Mouse (Mus musculus): ENCODE measurements at regions not wholly inside any gene's neighbourhood (a gene's known extent, or its start where the extent isn't known, plus 50 kb on each side); places are given as distances from the start of the nearest gene placed in this dataset.

- Histone ChIP-seq H3K4me1 (replicated peaks) (no peaks in the 10 kb centered on the region), H3K4me2 (no peak overlapping the region), H3K9me3 (no peaks in the 10 kb centered on the region), H3K27me3 (no peaks in the 10 kb centered on the region), H3K9ac (no peak overlapping the region), H3K27ac (replicated peaks) (no peak overlapping the region), H3K4me3 (no peak overlapping the region), H3K36me3 (no peaks in the 10 kb centered on the region)
- 93% methylated on average over 1 of the region's 1 CpGs for WGBS
- no peak for ATAC-seq (ENCODE audit: low FRiP score, low read depth)
Measured at GRCm38 (mm10) chr2:45903350-45903749, 786.2 kb upstream of the Zeb2 start.

- no peaks in the 10 kb centered on the region for H3K27me3 ChIP-seq
- 93% methylated on average over 4 of the region's 4 CpGs for WGBS
- ATAC-seq (ENCODE audit: low FRiP score, low read depth): no peak
Measured at GRCm38 (mm10) chr2:45901892-45902291, 784.7 kb upstream of the Zeb2 start.

GRCm38 (mm10) chr2:45884680-45885079, 767.5 kb upstream of the Zeb2 start:
- ATAC-seq (ENCODE audit: low FRiP score, low read depth): no peak
- Histone ChIP-seq H3K27me3 (no peaks in the 10 kb centered on the region), H3K4me3 (no peak overlapping the region), H3K27ac (replicated peaks) (no peak overlapping the region), H3K4me2 (no peak overlapping the region), H3K36me3 (no peaks in the 10 kb centered on the region), H3K9me3 (no peaks in the 10 kb centered on the region), H3K4me1 (replicated peaks) (no peaks in the 10 kb centered on the region), H3K9ac (no peak overlapping the region)
- 93% methylated on average over 3 of the region's 3 CpGs for WGBS

More at GRCm38 (mm10) chr2:45901892-45902291, 784.7 kb upstream of the Zeb2 start:
- Histone ChIP-seq H3K4me1 (replicated peaks) (no peaks in the 10 kb centered on the region), H3K36me3 (no peaks in the 10 kb centered on the region), H3K27ac (replicated peaks) (no peak overlapping the region), H3K4me3 (no peak overlapping the region), H3K9me3 (no peaks in the 10 kb centered on the region), H3K9ac (no peak overlapping the region), H3K4me2 (no peak overlapping the region)

- no peaks in the 10 kb centered on the region for H3K4me1 ChIP-seq (replicated peaks)
- no peak for ATAC-seq (ENCODE audit: low FRiP score, low read depth)
- no peaks in the 10 kb centered on the region for H3K36me3 ChIP-seq
- H3K4me3 ChIP-seq: no peak overlapping the region
- no peak overlapping the region for H3K4me2 ChIP-seq
- no peaks in the 10 kb centered on the region for H3K27me3 ChIP-seq
- no peaks in the 10 kb centered on the region for H3K9me3 ChIP-seq
- no peak overlapping the region for H3K9ac ChIP-seq
- H3K27ac ChIP-seq (replicated peaks): no peak overlapping the region
Measured at GRCm38 (mm10) chr2:45878656-45879055, 761.5 kb upstream of the Zeb2 start.

- no peak overlapping the region for H3K4me2 ChIP-seq
- H3K9me3 ChIP-seq: no peaks in the 10 kb centered on the region
- no peaks in the 10 kb centered on the region for H3K27me3 ChIP-seq
- H3K27ac ChIP-seq (replicated peaks): no peak overlapping the region
- no peak overlapping the region for H3K9ac ChIP-seq
- no peak overlapping the region for H3K4me3 ChIP-seq
- H3K36me3 ChIP-seq: no peaks in the 10 kb centered on the region
- 70% methylated on average over 4 of the region's 4 CpGs for WGBS
- no peak for ATAC-seq (ENCODE audit: low FRiP score, low read depth)
- H3K4me1 ChIP-seq (replicated peaks): no peaks in the 10 kb centered on the region
Measured at GRCm38 (mm10) chr2:45859901-45860331, 742.7 kb upstream of the Zeb2 start.

GRCm38 (mm10) chr2:45859445-45859844, 742.2 kb upstream of the Zeb2 start:
- no peak overlapping the region for H3K4me2 ChIP-seq
- H3K36me3 ChIP-seq: no peaks in the 10 kb centered on the region
- H3K4me1 ChIP-seq (replicated peaks): no peaks in the 10 kb centered on the region
- H3K27me3 ChIP-seq: no peaks in the 10 kb centered on the region
- no peak overlapping the region for H3K27ac ChIP-seq (replicated peaks)
- no peaks in the 10 kb centered on the region for H3K9me3 ChIP-seq
- no peak for ATAC-seq (ENCODE audit: low FRiP score, low read depth)
- no peak overlapping the region for H3K9ac ChIP-seq
- 90% methylated on average over 6 of the region's 6 CpGs for WGBS
- no peak overlapping the region for H3K4me3 ChIP-seq

- ATAC-seq (ENCODE audit: low FRiP score, low read depth): no peak
- H3K4me2 ChIP-seq: no peak overlapping the region
- no peaks in the 10 kb centered on the region for H3K36me3 ChIP-seq
- WGBS: 89% methylated on average over 6 of the region's 6 CpGs
- no peak overlapping the region for H3K9ac ChIP-seq
- no peaks in the 10 kb centered on the region for H3K27me3 ChIP-seq
- no peaks in the 10 kb centered on the region for H3K4me1 ChIP-seq (replicated peaks)
- no peaks in the 10 kb centered on the region for H3K9me3 ChIP-seq
- no peak overlapping the region for H3K27ac ChIP-seq (replicated peaks)
- no peak overlapping the region for H3K4me3 ChIP-seq
Measured at GRCm38 (mm10) chr2:45850018-45850605, 732.9 kb upstream of the Zeb2 start.

GRCm38 (mm10) chr2:45840389-45840788, 723.2 kb upstream of the Zeb2 start:
- no peak for ATAC-seq (ENCODE audit: low FRiP score, low read depth)
- H3K27me3 ChIP-seq: no peaks in the 10 kb centered on the region
- H3K9me3 ChIP-seq: no peaks in the 10 kb centered on the region
- no peaks in the 10 kb centered on the region for H3K36me3 ChIP-seq
- H3K9ac ChIP-seq: no peak overlapping the region
- H3K4me1 ChIP-seq (replicated peaks): no peaks in the 10 kb centered on the region
- H3K4me3 ChIP-seq: no peak overlapping the region
- no peak overlapping the region for H3K27ac ChIP-seq (replicated peaks)
- no peak overlapping the region for H3K4me2 ChIP-seq

GRCm38 (mm10) chr2:45836546-45837221, 719.5 kb upstream of the Zeb2 start:
- Histone ChIP-seq H3K4me2 (no peak overlapping the region), H3K9ac (no peak overlapping the region), H3K4me3 (no peak overlapping the region), H3K36me3 (no peaks in the 10 kb centered on the region), H3K9me3 (no peaks in the 10 kb centered on the region), H3K27ac (replicated peaks) (no peak overlapping the region), H3K4me1 (replicated peaks) (no peaks in the 10 kb centered on the region), H3K27me3 (no peaks in the 10 kb centered on the region)
- ATAC-seq (ENCODE audit: low FRiP score, low read depth): no peak
- 65% methylated on average over 6 of the region's 6 CpGs for WGBS

GRCm38 (mm10) chr2:45817945-45818719, 700.9 kb upstream of the Zeb2 start:
- 79% methylated on average over 8 of the region's 8 CpGs for WGBS
- Histone ChIP-seq H3K9me3 (no peaks in the 10 kb centered on the region), H3K4me1 (replicated peaks) (no peaks in the 10 kb centered on the region), H3K4me2 (no peak overlapping the region), H3K27ac (replicated peaks) (no peak overlapping the region), H3K36me3 (no peaks in the 10 kb centered on the region), H3K27me3 (no peaks in the 10 kb centered on the region), H3K4me3 (no peak overlapping the region), H3K9ac (no peak overlapping the region)
- ATAC-seq (ENCODE audit: low FRiP score, low read depth): no peak

- Histone ChIP-seq H3K27me3 (no peaks in the 10 kb centered on the region), H3K36me3 (no peaks in the 10 kb centered on the region), H3K9ac (no peak overlapping the region), H3K9me3 (no peaks in the 10 kb centered on the region), H3K4me1 (replicated peaks) (no peaks in the 10 kb centered on the region), H3K27ac (replicated peaks) (no peak overlapping the region), H3K4me3 (no peak overlapping the region), H3K4me2 (no peak overlapping the region)
- no peak for ATAC-seq (ENCODE audit: low FRiP score, low read depth)
- WGBS: 96% methylated on average over 4 of the region's 4 CpGs
Measured at GRCm38 (mm10) chr2:45814741-45815140, 697.5 kb upstream of the Zeb2 start.

GRCm38 (mm10) chr2:45805329-45805728, 688.1 kb upstream of the Zeb2 start:
- Histone ChIP-seq H3K4me1 (replicated peaks) (no peaks in the 10 kb centered on the region), H3K27me3 (no peaks in the 10 kb centered on the region), H3K9ac (no peak overlapping the region), H3K4me2 (no peak overlapping the region), H3K4me3 (no peak overlapping the region), H3K36me3 (no peaks in the 10 kb centered on the region), H3K27ac (replicated peaks) (no peak overlapping the region), H3K9me3 (no peaks in the 10 kb centered on the region)
- no peak for ATAC-seq (ENCODE audit: low FRiP score, low read depth)
- 63% methylated on average over 2 of the region's 2 CpGs for WGBS

Data from hindbrain, embryonic 15.5 days (tissue).